Mouse (Mus musculus): ENCODE results near the gene Tnfaip8l1.

Tnfaip8l1 gene

DNA sequence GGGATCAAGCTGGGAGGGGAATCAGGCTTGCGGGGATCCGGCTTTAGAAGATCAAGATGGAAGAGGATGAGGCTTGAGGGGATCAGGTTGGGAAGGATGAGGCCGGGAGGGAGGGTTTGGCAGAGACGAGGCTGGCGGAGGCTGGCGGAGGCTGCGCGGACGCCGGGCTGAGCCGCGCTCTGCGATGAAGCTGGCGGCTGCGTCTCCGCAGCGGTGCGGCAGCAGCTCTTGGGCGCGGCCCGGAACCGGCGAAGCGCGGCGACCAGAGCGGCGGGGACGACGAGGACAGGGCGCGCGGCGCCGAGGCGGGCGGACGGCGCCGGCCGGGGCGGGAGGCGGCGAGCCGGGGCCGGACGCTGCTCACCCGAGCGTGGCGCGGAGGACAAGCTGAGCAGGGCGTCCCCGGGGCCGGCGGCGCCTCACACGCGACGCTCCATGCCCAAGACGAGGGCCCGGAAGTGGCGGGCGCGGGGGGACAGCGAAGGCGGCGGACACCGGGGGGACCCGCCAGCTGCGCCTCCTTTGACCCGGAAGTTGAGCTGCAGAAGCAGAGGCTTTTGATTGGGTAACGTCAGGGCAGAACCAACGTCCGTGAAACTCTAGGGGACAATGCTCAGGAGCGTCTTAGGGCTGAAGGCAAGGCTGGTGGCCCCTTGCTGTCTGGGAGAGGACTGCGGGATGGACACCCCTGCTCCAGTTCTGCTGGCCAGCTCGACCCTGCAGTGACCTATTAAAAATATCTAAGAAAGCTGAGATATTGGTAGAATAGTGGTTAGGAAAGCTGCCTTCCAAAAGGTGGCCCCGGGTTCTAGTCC, 56.3 kb downstream of the Tnfaip8l1 start, which contains the start of gene Dpp9:
Gene Dpp9 (minus strand): TSS at position 529 of the 815 bp plus-strand sequence.
- peak; percentile 69 for DNase-seq (ENCODE audit: low read depth, low spot score)

DNA sequence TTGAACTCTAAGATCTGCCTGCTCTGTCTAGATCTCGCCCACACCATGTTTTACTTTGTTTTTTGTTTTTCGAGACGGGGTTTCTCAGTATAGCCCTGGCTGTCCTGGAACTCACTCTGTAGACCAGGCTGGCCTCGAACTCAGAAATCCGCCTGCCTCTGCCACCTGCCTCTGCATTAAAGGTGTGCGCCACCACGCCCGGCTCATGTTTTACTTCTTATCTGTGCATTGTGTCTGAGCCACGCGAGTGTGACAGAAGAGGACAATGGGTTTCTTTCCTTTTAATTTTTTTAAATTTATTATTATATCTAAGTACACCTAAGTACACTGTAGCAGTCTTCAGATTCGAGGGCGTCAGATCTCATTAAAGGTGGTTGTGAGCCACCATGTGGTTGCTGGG, 57.0 kb downstream of the Tnfaip8l1 start:
- no peak for DNase-seq (ENCODE audit: low read depth, low spot score)

DNA sequence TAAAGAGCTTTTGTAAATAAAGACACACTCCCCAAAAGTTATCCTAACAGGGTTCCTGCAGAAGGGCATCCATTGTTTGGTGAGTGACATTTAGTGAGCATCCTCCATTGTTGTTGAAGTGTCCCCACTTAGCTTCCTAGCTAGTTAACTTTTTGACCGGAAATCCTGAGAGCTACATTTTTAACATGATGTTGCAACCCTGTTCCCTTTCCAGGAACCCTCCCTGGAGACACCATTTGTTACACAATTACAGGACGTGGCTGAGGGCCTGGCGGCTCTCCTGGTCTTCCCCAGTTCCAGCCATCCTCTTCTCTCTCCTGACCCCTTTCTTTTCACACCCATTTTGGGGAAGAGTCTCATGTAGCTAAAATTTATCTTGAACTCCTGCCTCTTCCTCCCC, 57.5 kb downstream of the Tnfaip8l1 start:
- DNase-seq (ENCODE audit: low read depth, low spot score), result no peak
